Mouse (Mus musculus): ENCODE data around the gene Shh.

The Shh gene

DNA sequence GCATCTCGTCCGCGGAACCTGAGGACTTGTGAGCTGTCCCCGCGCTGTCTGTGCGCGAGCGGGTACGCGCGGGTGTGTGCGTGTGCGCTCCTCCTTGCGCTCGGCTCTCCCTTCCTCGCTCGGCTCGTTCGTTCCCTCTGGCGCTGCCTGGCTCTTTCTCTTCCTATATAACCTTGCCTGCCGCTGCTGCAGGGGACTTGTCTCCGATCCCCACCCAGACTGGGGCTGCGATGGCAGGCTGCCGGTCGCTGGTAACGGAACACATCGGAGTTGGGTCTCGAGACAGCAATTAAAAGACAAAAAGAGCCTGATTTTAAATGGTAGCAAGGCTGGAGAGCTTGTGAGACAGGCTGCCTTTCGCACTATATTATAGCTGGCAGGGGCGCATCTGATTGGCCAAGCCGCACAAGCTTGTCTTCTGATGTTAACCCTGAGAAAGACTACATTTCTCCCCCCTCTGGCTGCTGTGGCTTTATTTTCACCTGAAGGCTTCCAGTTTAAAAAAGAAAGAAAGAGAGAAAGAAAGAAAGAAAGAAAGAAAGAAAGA, at the start of gene Shh:
Gene Shh (minus strand): TSS at position 497 of the 547 bp plus-strand sequence.
- DNase-seq (ENCODE audit: low spot score in 2 of 2) = peak in 1 of 2 experiments; percentile 62

GRCm38 (mm10) chr5:28500792-28501439, 33.9 kb upstream of the Shh start:
- no peak for DNase-seq (ENCODE audit: low spot score in 2 of 2)

- no peak for DNase-seq (ENCODE audit: low spot score in 2 of 2)
Observed at GRCm38 (mm10) chr5:28498846-28499245, 31.8 kb upstream of the Shh start.

- DNase-seq (ENCODE audit: low spot score in 2 of 2) = no peak
Observed at GRCm38 (mm10) chr5:28495712-28496650, 28.9 kb upstream of the Shh start.

GRCm38 (mm10) chr5:28493550-28493949, 26.5 kb upstream of the Shh start:
- no peak for DNase-seq (ENCODE audit: low spot score in 2 of 2)

DNA sequence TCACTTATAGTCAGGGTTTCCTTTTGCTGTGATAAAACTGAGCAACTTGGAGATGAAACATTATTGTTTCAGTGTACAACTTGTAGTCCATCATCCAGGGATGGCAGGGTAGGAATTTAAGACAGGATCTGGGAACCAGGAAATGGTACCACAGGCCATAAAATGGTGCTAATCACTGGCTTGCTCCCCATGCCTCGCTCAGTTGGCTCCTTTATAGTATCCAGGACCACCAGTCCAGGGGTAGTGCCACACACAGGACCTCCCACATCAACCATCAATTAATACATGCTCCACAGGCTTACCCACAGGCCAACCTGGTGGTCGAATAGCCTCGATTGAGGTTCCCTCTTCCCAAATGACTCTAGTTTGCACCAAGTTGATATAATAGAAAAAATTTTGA, 15.9 kb upstream of the Shh start:
- no peak for DNase-seq (ENCODE audit: low spot score in 2 of 2)

DNA sequence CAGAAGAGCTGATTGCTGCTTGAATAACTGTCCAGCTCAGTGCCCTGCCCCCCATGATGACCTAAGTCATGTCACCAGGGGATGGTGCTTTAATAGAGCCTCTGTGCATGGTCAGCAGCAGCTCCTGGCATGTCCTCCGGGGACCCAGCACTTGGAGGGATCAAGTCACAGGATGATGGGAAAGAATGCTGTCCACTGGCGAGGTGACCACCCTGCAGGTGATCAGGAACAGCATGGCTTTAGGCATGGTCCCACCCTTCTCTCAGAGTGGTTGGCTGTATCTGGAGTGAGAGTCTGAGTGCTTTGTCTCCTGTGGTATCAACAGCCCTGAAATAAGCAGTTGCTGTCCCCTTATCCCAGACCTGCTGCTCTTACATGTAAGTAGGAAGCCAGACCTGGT, 14.7 kb upstream of the Shh start:
- DNase-seq (ENCODE audit: low spot score in 2 of 2) = no peak

DNA sequence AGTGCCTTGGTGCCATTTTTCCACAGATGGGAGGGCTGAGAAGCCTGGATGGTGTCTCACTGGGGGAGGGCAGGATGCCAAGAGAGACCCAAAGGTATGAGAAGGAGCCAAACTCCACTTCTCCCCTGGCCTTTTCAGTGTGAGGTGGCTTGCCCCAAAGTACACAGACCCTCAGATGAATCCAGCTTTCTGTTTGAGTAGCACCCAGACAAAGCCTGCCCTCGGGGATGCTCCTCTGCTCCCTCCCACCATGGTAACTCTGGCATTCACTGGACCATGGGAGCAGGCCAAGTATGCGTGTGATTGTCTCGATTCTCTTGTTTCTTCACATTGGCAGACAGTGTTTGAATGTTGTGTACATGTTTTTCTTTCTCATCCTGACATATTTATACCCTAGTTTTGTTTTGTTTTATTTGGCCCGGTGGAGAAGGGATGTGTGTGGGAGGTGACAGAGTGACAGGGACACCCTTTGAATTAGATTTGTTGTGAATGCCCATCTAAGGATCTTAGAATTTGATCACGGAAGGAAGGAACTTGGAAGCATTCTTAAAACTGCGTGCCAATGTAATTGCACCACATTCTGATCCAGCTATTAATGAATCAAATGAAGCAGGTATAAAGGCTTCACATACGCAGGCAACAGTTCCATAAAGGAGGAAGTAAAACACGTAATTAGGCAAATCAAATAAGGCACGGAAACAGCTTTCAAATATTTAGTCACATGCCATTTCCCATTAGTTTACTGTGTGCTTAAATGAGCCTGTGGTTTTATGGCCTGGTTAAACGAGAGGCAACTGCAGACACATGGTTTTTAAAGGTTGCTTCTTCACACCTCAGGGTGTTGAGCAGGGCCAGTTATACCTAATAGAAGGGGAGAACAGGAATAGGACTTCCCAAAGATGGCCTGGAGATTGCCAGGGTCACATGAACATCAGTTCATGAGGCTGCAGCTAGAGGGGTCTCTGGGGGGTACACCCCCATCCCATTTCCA, 9.6 kb upstream of the Shh start:
- no peak for DNase-seq (ENCODE audit: low spot score in 2 of 2)

DNA sequence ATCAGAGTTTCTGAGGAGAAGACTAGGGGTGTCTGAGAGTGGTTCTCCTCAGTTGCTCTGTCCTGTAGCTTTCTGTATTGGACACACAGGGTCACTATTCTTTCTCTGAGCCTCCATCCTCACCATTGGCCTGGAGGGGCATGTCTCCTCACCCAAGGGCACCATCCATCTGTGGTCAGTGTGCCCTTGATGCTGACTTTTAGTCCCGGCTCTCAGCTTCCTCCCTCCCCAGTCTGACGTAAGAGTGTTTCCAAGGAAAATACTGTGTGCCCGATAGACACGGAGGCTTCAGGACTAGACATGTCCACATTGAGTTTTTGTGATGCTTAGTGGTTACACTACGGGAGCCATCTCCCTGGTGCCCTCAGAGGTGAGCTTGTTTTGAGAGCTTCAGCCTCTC, 6.5 kb upstream of the Shh start:
- no peak for DNase-seq (ENCODE audit: low spot score in 2 of 2)

DNA sequence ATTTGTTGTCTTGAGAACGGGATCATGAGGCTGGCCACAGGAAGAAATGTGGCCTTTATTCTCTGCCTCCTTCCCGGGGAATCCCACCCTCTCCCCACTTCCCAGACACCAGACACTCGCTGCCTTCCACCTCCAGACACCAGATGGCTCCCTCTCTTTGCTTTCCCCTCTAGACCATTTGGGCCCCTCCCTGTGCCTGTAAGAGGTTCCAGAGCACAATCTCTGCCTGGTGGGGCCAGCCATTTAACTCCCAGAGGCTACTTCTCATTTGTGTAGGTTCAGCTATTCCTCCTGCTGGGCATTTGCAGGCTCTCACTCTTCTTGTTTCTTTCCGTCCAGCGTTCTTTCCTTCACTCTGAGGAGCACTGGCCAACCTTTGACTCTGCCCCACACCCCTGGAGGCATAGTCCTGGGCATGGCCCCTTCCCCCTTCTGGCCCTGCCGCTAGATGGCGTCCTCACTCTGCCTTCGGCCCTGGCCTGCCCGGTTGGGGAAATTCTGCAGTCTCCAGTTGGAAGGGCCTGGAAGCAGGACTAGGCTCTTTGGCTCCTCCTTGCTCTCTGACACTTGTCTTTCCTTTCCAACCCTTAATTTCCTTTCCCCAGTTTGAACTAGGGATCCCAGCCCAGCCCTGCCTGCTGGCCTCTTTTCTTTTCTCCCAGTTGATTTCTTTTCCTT, 2.6 kb upstream of the Shh start:
- peak in 1 of 2 experiments; percentile 40 for DNase-seq (ENCODE audit: low spot score in 2 of 2)

DNA sequence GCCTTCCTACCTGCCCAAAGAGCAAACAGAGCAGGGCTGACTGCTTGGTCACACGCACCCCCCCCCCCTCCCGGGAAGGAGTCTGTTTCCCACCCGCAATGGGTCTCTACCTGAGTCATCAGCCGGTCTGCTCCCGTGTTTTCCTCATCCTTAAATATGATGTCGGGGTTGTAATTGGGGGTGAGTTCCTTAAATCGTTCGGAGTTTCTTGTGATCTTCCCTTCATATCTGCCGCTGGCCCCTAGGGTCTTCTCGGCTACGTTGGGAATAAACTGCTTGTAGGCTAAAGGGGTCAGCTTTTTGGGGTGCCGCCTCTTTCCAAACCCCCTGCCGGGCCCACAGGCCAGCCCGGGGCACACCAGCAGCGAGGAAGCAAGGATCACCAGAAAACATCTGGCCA, 705 bp downstream of the Shh start:
- DNase-seq (ENCODE audit: low spot score in 2 of 2) = no peak

DNA sequence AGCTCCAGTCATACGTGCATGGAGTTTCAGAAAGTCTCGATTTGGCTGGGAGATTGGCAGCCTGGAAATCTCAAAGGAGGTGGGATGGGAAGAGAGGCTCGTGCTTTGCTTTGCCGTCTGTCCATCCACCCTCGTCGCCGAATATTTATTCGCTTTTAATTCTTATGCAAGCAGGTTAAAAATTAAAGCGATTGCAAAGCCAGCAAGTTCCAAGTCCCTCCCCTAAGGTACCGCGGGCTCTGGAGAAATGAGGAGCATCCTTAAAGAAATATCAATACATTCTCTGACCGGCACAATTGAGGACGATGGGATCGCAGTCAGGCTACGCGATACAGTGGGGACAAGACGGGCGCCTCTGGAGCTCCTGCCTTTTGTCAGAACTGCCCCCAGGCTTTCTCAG, 1.5 kb downstream of the Shh start:
- no peak for DNase-seq (ENCODE audit: low spot score in 2 of 2)

DNA sequence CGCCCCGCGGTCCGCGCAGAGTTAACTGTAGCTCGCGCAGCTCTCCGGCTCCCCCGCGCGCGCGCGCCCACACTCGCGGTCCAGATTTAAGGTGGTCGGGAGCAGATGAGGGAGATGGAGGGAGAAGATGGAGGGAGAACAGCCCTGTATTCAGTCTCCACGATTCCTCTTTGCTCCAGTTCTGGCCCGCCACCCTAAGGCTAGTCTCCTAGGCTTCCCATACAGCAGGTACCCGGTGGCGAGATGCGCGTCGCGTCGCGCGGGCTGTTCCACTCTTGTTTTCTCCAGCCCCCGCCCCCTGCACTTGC, 2.0 kb downstream of the Shh start:
- DNase-seq (ENCODE audit: low spot score in 2 of 2) = peak; percentile 52 to 68

GRCm38 (mm10) chr5:28464361-28465098, 2.5 kb downstream of the Shh start:
- DNase-seq (ENCODE audit: low spot score in 2 of 2) = no peak

- DNase-seq (ENCODE audit: low spot score in 2 of 2) = no peak
Observed at GRCm38 (mm10) chr5:28463656-28464055, 3.4 kb downstream of the Shh start.

DNA sequence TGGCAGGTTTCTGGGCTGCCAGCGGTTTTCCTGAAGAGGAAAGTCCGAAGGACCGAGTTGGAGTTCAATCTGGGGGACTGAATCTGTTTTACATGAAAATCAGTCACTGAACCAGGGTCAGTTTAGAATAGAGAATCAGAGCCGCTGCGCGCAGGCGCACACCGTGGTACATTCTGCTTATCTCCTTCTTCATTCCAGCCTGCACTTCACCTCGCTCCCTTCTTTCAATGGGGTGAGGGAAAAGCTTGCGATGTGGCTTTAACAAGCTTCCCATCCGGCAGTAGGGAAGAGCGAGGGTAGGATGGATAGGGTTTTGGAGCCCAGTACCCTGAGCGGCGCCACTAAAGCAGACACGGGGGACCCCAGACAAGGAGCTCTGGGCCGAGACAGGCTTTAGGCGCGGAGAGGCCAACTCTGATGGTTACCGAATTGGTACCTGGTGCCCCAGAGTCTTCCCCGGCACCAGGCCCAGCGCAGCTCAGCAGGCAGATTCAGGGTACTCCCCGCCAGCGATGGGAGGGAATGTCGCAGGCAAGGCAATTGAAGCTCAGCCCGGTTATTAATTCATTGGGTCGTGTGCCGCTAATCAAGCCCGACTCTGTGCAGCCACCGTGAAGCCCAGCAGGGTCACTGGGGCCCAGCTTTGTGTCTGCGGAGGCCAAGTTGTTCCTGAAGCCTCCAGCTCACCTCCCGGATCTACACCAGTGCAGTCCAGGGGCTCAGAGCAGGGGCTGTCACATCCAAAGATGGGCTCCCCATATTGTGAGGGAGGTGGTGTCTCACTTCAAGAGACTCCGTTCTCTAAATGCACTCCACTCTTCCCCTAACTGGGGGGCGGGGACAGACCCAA, 4.1 kb downstream of the Shh start:
- DNase-seq (ENCODE audit: low spot score in 2 of 2) = no peak

DNA sequence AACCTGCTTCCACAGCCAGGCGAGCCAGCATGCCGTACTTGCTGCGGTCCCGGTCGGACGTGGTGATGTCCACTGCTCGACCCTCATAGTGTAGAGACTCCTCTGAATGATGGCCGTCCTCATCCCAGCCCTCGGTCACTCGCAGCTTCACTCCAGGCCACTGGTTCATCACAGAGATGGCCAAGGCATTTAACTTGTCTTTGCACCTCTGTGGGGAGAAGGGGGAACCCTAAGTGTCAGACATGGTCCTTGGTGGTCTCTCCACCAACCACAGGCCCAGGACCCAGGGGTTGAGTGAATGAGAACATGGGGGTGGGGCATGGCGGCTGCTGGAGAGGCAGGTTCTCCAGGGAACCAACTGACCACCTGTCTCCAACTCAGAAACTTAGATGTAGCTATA, 5.7 kb downstream of the Shh start:
- no peak for DNase-seq (ENCODE audit: low spot score in 2 of 2)

DNA sequence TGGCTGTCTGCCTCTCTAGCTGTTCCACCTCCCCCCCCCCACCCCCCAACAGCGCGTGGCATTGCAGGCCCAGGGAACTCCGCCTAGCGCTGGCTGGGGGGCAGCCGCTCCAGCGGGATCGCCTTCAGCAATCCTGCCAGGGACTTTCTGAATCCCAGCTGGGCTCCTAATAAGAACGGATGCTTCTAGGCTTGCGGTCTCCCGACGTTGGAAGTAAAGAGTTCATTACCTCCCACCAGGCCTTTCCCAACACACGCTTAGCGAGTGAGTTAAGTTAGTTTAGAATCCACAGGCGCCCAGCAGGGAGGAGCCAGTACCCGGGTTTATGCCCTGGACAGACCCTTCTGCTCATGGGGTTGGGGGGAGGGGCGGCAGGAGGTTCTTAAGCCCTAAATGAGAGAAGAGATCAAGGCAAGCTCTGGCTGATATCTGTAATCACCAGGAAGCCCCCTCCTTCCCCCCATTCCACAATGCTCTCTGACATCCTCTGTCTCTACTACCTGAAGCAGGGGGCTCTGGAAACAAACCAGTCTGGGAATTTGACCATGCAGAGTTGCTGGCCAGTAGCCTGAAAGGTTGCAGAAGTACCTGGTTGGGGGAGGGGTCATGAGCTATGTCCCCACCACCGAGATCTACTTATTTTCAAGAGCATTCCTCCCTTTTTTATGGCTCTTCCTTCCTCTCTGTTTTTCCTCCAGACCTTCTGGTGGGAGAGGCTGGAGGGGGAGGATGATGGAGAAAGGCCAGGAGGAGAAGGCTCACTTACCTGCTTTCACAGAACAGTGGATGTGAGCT, 6.3 kb downstream of the Shh start:
- no peak for DNase-seq (ENCODE audit: low spot score in 2 of 2)

Data from frontal cortex, postnatal 14 days (tissue).